Mouse (Mus musculus) 3134 (cell line): ENCODE results near the gene U2af1l4.

Experiments
- DNase-seq: peaks from one replicate; pipeline ENCODE4 v3.0.0-alpha.2; 2011; ENCODE audit warnings: low spot score; ENCODE audit not compliant: insufficient read length; ENCODE audit errors: extremely low read depth

U2af1l4 gene

DNA sequence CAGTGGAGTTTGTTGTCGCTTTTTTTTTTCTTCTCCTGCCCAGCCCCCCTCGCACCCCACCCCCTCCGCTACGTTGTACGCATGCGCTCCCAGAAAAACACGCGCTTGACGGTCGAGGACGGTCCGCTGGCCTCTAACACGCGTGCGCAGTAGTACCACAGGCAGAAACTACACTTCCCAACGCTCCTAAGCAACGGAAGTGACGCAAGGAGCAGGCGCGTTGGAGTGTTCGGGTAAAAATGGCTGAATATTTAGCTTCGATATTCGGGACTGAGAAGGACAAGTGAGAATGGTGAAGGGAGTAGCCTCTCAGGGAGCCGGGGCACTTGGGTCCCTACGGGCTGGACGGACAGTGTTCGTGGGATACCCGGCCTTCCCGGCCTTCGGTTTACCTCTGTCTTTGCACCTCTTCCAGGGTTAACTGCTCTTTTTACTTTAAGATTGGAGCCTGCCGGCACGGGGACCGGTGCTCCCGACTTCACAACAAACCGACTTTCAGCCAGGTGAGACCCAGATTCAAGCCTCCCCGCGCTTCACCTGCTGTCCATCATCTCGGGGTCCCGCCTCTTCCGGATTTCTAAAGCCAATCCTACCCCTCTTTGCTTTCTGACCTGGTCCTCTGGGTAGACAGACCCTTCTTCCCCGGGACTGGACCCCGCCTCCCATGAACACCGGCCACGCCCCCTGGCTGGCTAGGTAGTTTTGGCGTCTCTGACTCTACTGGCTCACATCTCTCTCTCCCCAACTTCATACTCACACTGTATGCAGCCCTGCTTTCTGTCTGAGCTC lies at the start of gene U2af1l4, which contains the start of the genes Gm49396 and Psenen:
TSS of gene U2af1l4 (plus strand) at position 185 of the 789 bp plus-strand sequence.
TSS of gene Gm49396 (plus strand) at position 228 of the 789 bp plus-strand sequence.
TSS of gene Psenen (minus strand) at position 511 of the 789 bp plus-strand sequence.
- DNase-seq, result peak; percentile 85

DNA sequence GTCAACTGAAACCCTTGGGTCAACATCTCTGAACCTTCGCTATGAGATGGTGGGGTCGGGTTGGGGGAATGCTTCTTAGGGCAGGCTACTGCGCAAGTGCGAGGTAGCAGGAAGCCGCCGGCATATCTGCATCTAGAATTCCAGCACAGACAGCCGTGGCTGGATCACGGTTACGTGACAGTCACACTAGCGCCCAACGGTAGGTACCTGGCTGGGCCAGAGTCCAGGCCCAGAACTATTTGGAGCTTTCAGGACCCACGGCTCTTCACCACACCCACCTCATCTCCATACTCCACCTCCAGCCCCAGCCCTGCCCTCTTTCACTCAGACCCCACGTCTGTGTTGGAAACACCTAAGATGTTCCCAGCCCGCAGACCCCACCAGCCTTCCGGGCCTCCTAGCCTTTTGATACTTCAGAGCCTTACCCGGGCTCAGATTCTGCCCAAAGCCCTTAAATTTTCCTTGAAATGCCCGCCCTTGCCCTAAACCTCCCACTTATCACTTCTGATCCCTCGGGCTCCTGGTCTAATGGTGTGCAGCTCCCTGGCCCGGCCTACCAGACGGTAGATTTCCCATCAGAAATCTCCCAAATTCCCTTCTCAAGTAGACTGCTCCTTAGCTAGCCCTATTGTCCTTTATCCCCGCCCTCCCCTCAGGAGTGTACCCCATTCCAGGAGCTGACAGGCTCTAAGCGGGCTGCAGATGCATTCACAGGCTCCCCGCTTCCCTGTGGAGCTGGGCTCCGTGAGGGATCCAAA lies 47.9 kb upstream of the U2af1l4 start:
- no peak for DNase-seq

DNA sequence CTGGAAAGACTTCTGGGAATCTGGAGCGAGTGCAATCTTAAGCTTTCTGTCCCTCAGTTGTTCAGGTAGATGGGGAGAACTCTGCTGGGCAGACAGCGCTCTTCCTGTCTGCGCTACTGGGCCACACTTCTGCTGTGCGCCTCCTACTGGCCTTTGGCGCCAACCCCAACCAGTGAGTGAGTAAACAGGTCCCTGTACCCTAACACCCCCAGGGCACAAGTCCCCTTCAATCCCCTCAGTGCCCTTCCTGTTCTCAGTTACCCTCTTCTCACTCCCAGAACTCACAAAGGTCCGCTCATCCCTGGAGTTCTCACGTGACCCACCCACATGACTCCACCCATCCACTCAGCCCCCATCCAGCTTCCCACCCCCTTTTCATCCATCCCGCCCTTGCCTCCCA lies 44.8 kb upstream of the U2af1l4 start:
- DNase-seq, result no peak

DNA sequence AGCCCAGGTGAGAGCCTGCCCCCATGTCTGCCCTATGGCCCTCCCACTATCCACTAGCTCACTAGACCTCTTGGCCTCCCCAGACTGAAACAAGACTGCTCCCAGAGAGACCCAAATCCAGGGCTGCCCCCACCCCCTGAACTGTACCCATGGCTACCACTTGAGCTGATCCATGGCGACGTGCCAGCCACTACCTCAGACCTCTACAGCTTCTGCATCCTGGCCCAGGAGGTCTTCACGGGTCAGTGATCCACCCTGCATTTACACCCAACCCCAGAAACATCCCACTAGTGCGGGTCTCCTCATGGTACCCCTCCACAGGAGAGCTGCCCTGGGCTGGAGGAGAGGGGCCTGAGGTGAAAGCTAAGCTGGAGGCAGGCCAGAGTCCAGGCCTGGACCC lies 42.7 kb upstream of the U2af1l4 start:
- DNase-seq, result no peak

DNA sequence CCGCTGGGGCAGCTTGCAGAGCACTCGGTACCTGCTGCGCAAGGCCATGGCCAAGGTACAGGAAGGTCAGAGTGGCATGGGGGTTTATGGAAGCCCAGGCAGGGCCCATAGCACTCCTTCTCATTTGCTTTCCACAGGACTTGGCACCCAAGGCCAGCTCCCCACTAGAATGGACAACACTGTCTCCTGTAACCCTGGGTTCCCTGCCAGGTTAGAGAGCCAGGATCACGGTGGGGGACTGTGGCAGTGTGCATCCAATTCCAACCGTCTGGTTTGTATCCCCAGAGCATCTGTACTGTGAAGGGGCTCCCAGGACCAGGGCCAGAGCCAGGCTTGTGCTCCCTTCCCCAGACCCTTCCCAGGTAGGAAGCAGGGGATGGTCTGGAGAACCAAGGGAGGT lies 42.2 kb upstream of the U2af1l4 start:
- DNase-seq, result no peak

DNA sequence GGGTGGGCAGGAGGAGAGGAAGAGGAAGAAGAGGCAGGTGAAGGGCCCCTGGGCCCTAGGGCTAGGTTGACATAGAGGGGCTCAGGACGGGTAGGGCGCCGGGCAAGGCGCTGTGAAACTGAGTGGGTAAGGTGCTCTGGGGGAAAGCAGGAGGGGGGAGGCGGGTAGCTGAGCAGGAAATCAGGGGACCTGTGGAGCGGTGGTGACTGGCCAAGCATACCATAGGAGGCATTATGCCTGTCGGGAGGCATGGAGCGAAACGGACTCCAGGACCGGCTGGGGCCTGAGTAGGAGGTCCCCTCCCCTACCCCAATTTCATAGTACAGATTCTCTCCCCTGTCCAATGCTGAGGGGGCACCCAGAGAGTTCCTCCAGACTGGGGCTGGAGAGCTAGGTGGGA lies 40.2 kb upstream of the U2af1l4 start:
- DNase-seq, result no peak

DNA sequence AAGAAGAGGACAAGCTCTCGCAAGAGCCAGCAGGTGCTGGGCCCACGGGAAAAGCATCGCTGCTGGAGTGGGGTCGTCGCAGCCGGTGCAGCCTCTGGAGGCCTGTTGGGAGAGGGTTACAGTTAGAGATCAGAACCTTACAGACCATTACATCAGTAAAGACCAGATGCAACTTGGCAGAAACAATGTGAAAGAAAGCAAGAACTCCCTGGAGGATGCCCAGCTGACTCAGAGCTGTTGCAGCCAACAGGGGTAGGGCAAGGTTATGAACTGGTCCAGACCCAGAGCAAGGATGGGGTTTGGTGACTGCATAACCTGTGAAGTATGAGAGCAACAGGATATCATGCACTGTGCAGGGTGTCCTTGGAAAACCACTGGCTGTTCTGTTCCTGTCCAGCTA lies 38.6 kb upstream of the U2af1l4 start:
- peak; percentile 42 for DNase-seq

DNA sequence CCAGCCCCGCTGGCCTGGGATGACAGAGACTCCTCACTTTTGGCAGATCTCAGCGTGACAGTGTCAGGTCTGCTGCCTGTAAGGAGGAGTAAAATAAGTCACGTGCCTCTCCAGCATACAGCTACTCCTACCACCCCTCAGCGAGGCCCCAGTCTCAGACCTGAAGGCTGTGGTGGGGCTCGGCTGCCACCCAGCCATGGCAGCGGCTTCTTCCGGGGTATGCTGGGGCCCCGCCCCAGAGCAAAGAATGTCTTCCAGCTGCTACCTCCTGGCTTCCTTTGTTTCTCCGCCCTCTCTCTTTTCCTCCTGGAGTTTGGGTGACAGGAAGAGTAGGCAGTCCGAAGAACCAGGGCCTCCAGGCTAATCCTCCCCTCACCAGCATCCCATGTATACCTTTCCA lies 37.1 kb upstream of the U2af1l4 start:
- DNase-seq, result no peak

DNA sequence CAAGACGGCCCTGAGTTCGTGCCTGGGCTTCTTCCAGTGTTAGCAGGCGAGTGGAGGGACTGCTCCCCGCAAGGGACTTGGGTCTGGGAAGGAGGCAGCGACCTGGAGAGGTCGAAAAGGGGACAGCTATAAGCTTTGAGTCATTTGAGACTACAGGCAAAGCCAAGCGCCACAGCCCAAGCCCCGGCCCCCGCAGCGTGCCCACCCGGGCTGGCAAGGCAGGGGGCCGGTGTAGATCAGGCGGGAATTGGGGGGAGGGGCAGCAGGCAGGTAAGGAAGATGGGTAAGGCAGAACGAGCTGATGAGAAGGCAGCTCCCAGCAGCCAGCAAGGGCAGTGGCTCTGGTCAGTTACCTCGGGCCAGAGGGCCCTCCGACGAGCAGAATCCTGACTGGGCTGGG lies 36.7 kb upstream of the U2af1l4 start:
- DNase-seq, result no peak

DNA sequence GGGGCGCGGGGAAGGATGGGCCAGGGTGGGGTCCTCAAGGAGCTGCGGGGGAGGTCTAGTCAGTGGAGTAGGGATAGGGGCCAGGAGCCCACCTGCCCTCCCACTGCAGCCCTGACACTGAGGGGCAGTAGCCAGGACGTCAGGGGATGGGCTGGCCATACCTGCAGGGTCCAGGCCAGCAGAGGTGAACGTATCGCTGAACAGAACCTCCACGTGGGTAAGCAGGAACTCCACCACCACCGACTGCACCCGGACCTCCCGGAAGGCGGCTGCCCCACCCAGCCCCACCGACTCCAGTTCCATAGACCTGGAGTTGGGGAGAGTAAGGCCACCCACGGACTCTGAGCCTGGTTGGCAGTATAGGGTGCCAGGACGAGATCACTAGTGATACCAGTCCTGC lies 36.1 kb upstream of the U2af1l4 start:
- DNase-seq, result no peak

DNA sequence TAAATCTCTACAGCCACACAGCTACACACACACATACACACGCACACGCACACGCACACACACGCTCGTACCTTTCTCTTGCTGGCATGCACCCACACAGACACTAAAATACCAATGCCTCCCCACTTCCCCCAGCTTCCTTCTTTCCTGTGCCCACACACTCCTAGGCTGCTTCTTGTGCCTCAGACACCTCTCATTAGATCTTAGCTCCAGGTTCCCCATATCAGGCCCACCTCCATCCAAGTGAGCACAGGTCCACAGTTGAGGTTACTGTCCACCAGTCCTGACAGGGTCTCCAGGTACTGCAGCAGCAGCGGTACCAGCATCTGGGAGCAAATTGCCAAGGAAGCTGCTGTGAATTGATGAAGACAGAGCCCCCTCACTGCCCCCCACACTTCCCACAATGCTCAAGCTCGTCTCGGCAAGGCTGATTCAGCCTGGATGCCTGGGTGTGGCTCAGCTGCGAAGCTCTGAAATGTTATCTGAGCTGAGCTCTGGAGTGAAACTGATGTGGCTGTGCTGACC lies 31.7 kb upstream of the U2af1l4 start:
- DNase-seq, result no peak

DNA sequence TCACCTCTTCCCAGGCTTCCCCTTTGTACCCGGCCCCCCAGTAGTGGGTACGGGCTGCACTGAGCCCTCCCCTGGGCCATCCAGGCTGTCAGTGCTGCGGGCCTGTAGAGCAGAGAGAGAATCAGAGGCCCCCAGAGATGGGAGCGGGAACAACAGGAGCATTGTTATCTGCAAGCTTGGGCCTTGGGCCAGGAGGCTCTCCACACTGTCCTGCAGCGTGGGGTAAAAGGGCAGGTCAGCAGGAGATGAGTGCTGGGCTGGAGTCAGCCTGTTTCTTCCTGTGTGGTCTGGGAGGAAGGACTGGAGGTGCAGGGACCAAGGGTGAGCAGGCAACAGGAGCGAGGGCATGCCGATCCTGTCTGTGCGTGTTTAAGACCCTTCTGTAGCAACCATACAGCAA lies 30.2 kb upstream of the U2af1l4 start:
- no peak for DNase-seq

DNA sequence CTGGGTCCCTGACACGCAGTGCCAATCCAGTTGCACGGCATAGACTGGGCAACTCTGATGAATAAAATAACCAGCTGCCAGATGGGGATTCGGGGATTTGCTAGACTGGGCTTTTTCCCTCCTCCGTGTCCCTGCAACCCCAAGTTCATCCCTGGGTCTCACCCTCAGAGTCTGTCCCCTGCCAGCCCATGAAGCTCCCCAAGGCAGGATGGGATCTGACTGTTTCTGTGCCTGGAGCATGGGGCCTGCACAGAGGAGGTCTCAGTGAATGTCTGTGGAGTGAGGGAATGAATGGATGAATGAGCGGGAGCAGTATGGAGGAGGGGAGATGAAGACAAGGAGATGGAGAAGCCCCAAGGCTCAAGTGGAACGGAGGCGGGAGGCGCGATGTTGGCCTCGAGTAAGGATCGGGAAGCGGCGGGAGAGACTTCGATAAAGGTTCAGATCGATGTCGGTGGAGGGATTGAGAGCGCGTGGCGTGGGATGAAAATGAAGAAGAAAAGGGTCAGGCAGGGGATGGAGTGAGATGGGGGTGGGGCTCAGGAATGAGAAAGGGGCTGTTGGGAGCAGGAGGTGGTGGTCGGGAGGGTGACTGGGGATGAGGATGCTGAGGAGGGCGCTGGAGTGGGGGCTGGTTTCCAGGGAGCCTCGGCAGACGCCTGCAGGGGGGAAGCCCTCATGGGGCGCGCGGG lies 29.0 kb upstream of the U2af1l4 start:
- no peak for DNase-seq

DNA sequence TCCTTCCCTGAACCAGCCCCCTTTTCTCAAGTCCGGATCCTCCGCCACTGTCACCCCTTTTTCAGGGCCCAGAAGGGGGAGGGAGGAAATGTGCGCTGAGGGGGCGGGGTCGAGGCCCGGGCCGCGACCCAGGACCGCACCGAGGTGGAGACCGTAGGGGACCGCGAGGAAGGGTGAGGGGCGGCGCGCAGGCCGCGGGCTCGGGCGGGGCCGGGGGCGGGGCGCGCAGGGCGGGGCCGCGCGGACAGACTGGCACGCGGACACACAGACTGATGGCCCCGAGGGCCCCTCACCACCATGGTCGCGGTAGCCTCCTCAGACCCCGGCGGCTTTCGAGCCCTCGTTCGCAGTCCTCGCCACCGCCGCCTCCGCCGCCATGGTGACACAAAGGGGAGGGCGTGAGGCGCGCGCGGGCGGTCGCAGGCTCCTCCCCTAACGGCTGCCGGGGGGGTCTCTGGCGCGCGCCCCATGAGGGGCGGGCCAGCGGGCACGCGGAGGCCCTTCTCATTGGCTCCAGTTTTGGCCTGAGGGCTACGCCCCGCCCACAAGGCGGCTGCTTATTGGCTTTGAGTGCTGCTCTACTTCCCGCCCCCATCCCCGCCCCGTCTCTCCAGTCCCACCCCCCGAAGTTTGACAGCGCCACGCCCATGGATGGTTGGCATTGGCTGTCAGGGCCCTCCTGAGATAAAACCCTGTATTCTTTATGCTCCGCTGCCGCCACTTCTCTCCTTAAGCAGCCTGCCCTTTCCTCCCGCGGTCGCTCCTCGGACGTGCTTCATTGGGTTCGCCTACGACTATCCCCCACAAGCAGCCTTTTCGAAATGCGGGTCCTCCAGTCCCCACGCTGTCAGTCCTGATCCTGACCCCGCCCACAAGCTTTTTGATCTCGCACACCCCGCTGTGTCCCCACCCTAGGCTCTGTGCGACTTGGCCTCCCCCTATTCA lies 28.2 kb upstream of the U2af1l4 start, which contains the start of gene Arhgap33:
TSS of gene Arhgap33 (minus strand) at position 428 of the 945 bp plus-strand sequence.
- DNase-seq, result peak; percentile 93

DNA sequence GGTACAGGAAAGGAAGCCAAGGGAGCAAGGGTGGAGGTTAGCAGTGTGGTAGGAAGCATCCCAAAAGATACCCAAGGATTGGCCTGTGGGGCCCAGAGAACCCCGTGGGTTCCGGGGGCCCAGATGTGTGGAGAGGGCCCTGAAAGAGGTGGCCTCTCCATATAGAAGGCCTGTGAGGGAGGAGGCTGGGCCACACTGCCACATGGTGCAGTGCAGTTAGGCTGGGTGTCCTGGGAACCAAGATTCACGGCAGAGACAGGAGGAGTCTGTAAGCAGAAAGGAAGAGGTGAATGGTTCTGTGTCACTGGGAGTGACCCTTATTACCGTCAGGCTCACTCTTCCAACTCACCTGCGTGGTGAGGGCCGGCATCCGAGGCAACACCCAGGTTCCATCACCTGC lies 22.5 kb upstream of the U2af1l4 start:
- no peak for DNase-seq

DNA sequence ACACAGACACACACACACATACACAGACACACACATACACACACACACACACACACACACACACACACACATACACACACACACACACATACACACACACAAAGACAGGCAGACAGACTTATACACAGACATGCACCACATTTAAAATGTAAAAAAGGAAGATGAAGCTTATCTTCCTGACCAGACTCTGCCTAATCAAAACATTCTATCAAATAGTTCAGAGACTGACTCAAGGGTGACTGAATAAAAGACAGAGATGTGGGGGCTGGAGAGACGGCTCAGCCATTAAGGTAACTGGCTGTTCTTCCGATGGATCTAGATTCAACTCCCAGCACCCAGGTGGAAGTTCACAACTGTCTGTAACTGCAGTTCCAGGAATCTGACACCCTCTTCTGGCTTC lies 18.8 kb upstream of the U2af1l4 start:
- no peak for DNase-seq

DNA sequence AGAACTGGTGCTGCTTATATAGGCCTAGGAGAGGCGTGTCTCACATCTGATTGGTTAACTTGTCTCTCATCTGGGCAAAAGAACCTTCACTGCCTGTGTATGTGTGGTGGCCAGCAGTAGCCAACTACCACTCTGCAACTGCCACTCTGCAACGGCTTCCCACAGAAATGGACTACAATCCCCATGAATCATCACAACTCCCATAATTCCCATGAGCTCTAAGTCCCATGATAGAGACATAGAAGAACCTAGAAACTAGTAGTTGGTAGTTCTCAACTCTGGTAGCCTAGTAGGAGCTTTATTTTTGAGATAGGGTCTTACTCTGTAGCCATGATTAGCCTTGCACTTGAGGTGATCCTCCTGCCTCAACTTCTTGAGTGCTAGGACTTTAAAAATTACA lies 13.2 kb upstream of the U2af1l4 start:
- DNase-seq, result no peak

DNA sequence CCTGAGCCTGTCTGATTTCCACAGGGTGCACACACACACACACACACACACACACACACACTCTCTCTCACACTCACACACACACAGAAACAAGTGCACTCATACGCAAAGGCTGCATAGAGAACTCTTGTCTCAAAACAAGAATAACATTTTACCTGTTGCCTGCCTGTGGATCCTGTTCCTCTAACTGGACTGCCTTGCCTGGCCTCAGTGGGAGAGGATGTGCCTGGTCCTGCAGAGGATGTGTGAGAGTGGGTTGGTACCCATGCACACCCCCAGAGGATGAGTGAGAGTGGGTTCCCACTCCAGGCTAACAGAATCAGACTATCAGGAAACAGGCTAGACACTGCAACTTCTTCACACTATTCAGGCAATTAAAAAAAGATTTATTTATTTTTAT lies 12.5 kb upstream of the U2af1l4 start:
- no peak for DNase-seq

DNA sequence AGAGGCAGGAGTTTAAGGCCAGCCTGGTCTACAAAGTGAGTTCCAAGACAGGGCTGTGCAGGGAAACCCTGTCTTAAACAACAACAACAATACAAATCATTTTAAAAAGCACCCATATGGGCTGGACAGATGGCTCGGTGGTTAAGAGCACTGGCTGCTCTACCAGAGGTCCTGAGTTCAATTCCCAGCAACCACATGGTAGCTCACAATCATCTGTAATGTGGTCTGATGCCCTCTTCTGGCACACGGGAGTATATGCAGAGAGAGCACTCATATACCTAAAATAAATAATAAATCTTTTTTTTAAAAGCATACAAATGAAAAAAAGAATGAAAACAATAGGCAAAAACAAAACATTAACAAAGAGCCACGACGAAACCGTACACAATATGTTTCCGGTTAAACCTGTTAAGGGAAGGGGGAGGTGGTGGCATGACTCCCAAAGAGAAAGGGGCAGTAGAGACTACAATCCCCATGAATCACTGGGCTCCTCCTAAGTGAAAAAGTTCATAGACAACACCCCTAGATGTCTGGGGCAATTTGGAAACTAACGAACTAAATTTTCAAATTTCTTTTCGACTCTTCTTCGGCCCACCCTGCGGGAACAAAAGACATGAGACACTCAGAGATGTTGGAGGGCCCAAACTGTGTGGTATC lies 11.5 kb upstream of the U2af1l4 start:
- DNase-seq, result no peak
